Mouse (Mus musculus): ENCODE results near the gene Slc44a3.

GRCm38 (mm10) chr3:121430289-121430936, 101.8 kb downstream of the Slc44a3 start:
- TF ChIP-seq MAX (IDR thresholded peaks at IDR 0.05) = no peak
- no peak for TF ChIP-seq CTCF (IDR thresholded peaks at IDR 0.05; ENCODE audit: control insufficient read depth, insufficient read depth, insufficient read length)
- no peak for TF ChIP-seq USF1 (IDR thresholded peaks at IDR 0.05; ENCODE audit: low read depth)
- TF ChIP-seq CEBPB (IDR thresholded peaks at IDR 0.05; ENCODE audit: low read depth) = no peak
- no peak for TF ChIP-seq FOSL1 (IDR thresholded peaks at IDR 0.05; ENCODE audit: insufficient read depth, low read length, poor library complexity, severe bottlenecking)
